ENCODE assay signal across 16 mouse cellular contexts in genomic region chr4:47309886-47310625, GRCm38 (mm10). TPM values are rescaled to one million over a fixed set of nuclear protein-coding genes. Genes with fewer than 3 reads are reported as not detected.
A peak's percentile ranks its signal among the peaks of the same experiment; 100 is the strongest.
DNase-seq lines count a peak whose midpoint lies in the region; ATAC-seq and TF ChIP-seq lines count a peak whose summit lies in the region.
"Had no signal": no experiment of that assay in that cellular context is flagged by ENCODE, and none has a peak within 500 bp of the region (broad histone marks: within the 10 kb centered on the region; RNA-seq: fewer than 3 reads in every experiment).

No protein-coding gene starts in this region.

- WGBS in forebrain, postnatal 0 days = 87% methylated on average over 12 of the region's 12 CpGs

- no peaks in the 10 kb centered on the region for H3K36me3 ChIP-seq in forebrain, postnatal 0 days (ENCODE audit: insufficient read depth)
- H3K36me3 ChIP-seq: forebrain, embryonic 15.5 days; liver, embryonic 12.5 days; midbrain, embryonic 10.5 days; stomach, embryonic 15.5 days had no signal

- ATAC-seq in inflammation-experienced regulatory T-cells, adult 6 months = peak; percentile 28
- ATAC-seq in cerebellum, adult (ENCODE audit: insufficient number of reproducible peaks, low FRiP score, low TSS enrichment) = no peak
- ATAC-seq in forebrain, postnatal 0 days = no peak
- ATAC-seq: forebrain, embryonic 15.5 days had no signal

- no peak overlapping the region for H3K4me2 ChIP-seq in forebrain, postnatal 0 days (ENCODE audit: low read depth)
- H3K4me2 ChIP-seq: forebrain, embryonic 15.5 days; heart, embryonic 11.5 days; liver, embryonic 12.5 days; stomach, embryonic 15.5 days had no signal

- intact Hi-C loops in left cerebral cortex, postnatal 4 days (cut with DNase I) = no loop called here

- no peak overlapping the region for H3K9ac ChIP-seq in forebrain, postnatal 0 days
- H3K9ac ChIP-seq: forebrain, embryonic 15.5 days; liver, embryonic 12.5 days; stomach, embryonic 15.5 days had no signal

- TF ChIP-seq CTCF in forebrain, postnatal 0 days (IDR thresholded peaks at IDR 0.05; ENCODE audit: low read depth) = no peak

- no peaks in the 10 kb centered on the region for H3K9me3 ChIP-seq in forebrain, postnatal 0 days (ENCODE audit: low read length)
- H3K9me3 ChIP-seq: forebrain, embryonic 15.5 days; liver, embryonic 12.5 days; midbrain, embryonic 10.5 days; stomach, embryonic 15.5 days had no signal

- peak; percentile 82 for DNase-seq in 3134 (ENCODE audit: extremely low read depth, insufficient read length, low spot score)
- peak; percentile 57 for DNase-seq in CD4-positive, CD25-positive, alpha-beta regulatory T cell, adult 2 months (ENCODE audit: low read depth, low spot score)
- DNase-seq in thymus, adult 18-20 months = peak; percentile 53 to 76
- no peak for DNase-seq in right cerebral cortex, postnatal 10 days (ENCODE audit: low spot score in 2 of 2)
- no peak for DNase-seq in left cerebral cortex, postnatal 4 days
- DNase-seq in forebrain, postnatal 0 days = no peak
- DNase-seq: gastrocnemius, postnatal 14 days; kidney, adult 9 months; right cerebral cortex, postnatal 4 days had no signal

- H3K27ac ChIP-seq in forebrain, postnatal 0 days (ENCODE audit: low read depth, low read length) = no peak overlapping the region
- H3K27ac ChIP-seq: forebrain, embryonic 15.5 days; liver, embryonic 12.5 days; midbrain, embryonic 10.5 days; stomach, embryonic 15.5 days had no signal

- H3K27me3 ChIP-seq in forebrain, postnatal 0 days (ENCODE audit: insufficient read depth, low read length) = no peaks in the 10 kb centered on the region
- H3K27me3 ChIP-seq: forebrain, embryonic 15.5 days; liver, embryonic 12.5 days; stomach, embryonic 15.5 days had no signal

- no peak overlapping the region for H3K4me3 ChIP-seq in forebrain, postnatal 0 days (ENCODE audit: low read depth, low read length)
- H3K4me3 ChIP-seq: forebrain, embryonic 15.5 days; liver, embryonic 12.5 days; midbrain, embryonic 10.5 days; stomach, embryonic 15.5 days had no signal

- H3K4me1 ChIP-seq in forebrain, postnatal 0 days (ENCODE audit: insufficient read depth) = peaks cover 3% of the 10 kb centered on the region; the same call in 1 of the 2 replicates
- H3K4me1 ChIP-seq: forebrain, embryonic 15.5 days; midbrain, embryonic 10.5 days had no signal

RNA-seq across cellular contexts. Expression of gene Tgfbr1, which starts 43.0 kb away (rescaled TPM):
- polyA plus RNA-seq in inflammation-experienced regulatory T-cells, adult 6 months (2017; shearing (Covaris generic)) = 10 to 100 TPM; 15.9 to 38.6 (median 37.9) TPM
- total RNA-seq in left cerebral cortex, postnatal 4 days (2021) = 10 to 100 TPM; 51.4 to 60.1 TPM
- total RNA-seq in forebrain, postnatal 0 days (2014; rRNA removed) = 46.9 and 47.5 TPM in 2 replicates
- polyA plus RNA-seq in forebrain, postnatal 0 days (2015; fragmentation: Nextera tagmentation; extraction: Ambion mirVana) = 13.9 and 16.8 TPM in 2 replicates

Comparison
In these comparisons a context has a peak if more than half of its experiments do, and no peak if none do; other contexts are left out.
1. DNase-seq: peak in 3134 (single experiment), CD4-positive, CD25-positive, alpha-beta regulatory T cell, adult 2 months (single experiment) and thymus, adult 18-20 months (2 of 2); none in right cerebral cortex, postnatal 10 days (0 of 2), left cerebral cortex, postnatal 4 days (single experiment) and forebrain, postnatal 0 days (single experiment).